Mouse (Mus musculus): ENCODE data around the gene Dnal4. TPM values are rescaled to one million over a fixed set of nuclear protein-coding genes. Genes with fewer than 3 reads are reported as not detected.

The Dnal4 gene
- polyA plus RNA-seq, 1 experiment, result 15.7 TPM

DNA sequence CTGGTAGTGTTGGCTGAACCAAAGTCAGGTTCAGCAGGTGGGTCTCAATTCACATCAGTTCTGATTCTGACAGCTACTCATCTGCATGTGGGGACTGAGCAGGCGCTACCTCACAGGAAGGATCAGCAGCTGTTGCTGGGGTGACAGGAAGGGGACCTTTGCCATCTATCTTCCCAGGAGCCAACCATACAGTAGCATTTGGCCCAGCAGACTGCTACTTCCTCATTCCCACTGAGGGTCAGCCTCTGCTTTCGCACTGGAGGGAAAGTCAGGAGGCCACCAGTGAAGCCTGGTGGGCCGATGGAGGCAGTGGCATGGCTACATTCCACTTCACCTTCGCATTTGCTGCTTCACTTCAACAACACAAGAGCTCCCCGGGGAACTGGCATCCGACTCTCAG lies 9.3 kb downstream of the Dnal4 start:
- H3K9me3 ChIP-seq (replicated peaks; ENCODE audit: control insufficient read depth, insufficient read depth, low read length, poor library complexity, severe bottlenecking), result no peaks in the 10 kb centered on the region
- H3K9ac ChIP-seq (ENCODE audit: low read depth, poor library complexity, severe bottlenecking), result no peak overlapping the region
- no peaks in the 10 kb centered on the region for H3K27me3 ChIP-seq (ENCODE audit: control insufficient read depth, insufficient read depth, low read length, poor library complexity, severe bottlenecking)
- TF ChIP-seq CTCF (IDR thresholded peaks at IDR 0.05; ENCODE audit: low read depth, low read length) (no peak), EP300 (IDR thresholded peaks at IDR 0.05; ENCODE audit: insufficient read depth, low read depth, low read length) (no peak), POLR2A (IDR thresholded peaks at IDR 0.05; ENCODE audit: insufficient read depth, low read length) (no peak)
- no peak overlapping the region for H3K27ac ChIP-seq (ENCODE audit: insufficient read depth, low read length)
- no peaks in the 10 kb centered on the region for H3K36me3 ChIP-seq (ENCODE audit: control insufficient read depth, insufficient read depth, low read length, poor library complexity, severe bottlenecking)
- no peaks in the 10 kb centered on the region for H3K4me1 ChIP-seq (ENCODE audit: control insufficient read depth, insufficient read depth, low read length)
- no peak overlapping the region for H3K4me3 ChIP-seq (ENCODE audit: low read depth, low read length)

DNA sequence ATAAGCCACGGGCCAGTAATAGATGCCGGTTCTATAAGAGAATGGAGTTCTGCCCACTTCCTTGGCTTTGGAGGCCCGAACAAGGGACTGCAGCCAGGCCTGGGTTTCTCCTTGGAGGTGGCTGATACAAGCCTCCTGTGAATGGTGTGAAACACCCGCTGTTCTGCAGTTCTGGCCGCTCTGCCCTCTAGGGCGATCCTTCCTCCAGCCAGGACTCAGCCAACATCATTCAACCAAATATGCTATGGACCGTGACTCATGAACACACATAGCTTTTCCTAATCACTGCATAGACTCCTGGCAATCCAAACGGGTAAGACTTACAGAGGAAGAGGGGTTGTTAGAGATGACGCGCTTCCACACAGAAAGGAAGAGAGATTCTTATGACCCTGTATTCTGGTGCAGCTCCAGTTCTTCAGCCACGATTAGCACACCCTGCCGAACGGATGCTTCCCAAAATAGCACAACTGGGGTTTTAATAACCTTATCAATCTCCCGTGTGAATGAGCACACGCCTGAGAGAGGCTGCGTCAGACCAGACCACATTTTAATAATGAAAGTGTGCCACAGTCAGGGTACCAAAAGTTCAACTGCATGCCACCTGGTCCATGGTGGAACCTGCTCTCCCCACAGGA lies 10.2 kb downstream of the Dnal4 start:
- TF ChIP-seq POLR2A (IDR thresholded peaks at IDR 0.05; ENCODE audit: insufficient read depth, low read length), result no peak
- TF ChIP-seq EP300 (IDR thresholded peaks at IDR 0.05; ENCODE audit: insufficient read depth, low read depth, low read length), result no peak
- no peak for TF ChIP-seq CTCF (IDR thresholded peaks at IDR 0.05; ENCODE audit: low read depth, low read length)
- Histone ChIP-seq H3K27ac (ENCODE audit: insufficient read depth, low read length) (no peak overlapping the region), H3K9me3 (replicated peaks; ENCODE audit: control insufficient read depth, insufficient read depth, low read length, poor library complexity, severe bottlenecking) (no peaks in the 10 kb centered on the region), H3K27me3 (ENCODE audit: control insufficient read depth, insufficient read depth, low read length, poor library complexity, severe bottlenecking) (no peaks in the 10 kb centered on the region), H3K4me3 (ENCODE audit: low read depth, low read length) (no peak overlapping the region), H3K4me1 (ENCODE audit: control insufficient read depth, insufficient read depth, low read length) (no peaks in the 10 kb centered on the region), H3K36me3 (ENCODE audit: control insufficient read depth, insufficient read depth, low read length, poor library complexity, severe bottlenecking) (no peaks in the 10 kb centered on the region), H3K9ac (ENCODE audit: low read depth, poor library complexity, severe bottlenecking) (no peak overlapping the region)

DNA sequence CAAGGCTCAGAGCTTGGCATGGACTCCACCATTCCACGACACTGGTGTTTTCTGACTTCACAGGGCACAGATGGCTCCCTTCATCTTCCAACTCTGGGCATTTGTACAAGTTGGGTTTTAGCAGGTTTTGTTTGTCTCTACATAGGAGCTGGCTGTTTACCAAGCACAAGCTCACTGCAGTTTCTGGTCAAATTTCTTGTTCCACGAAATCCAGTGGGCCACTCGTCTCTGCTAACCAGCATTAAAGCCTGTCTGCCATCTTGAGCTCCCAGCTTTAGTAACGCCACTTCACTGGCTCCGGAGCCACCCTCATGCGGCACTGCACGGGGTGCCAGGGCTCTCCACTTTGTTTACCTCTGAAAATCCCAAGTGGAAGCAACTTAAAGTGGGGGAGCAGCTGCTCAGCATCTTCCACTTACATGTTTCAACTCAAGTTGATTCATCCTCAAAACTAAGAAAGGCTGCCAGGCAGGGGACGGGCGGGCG lies 11.0 kb downstream of the Dnal4 start:
- H3K27me3 ChIP-seq (ENCODE audit: control insufficient read depth, insufficient read depth, low read length, poor library complexity, severe bottlenecking), result no peaks in the 10 kb centered on the region
- H3K4me1 ChIP-seq (ENCODE audit: control insufficient read depth, insufficient read depth, low read length), result no peaks in the 10 kb centered on the region
- no peak overlapping the region for H3K4me3 ChIP-seq (ENCODE audit: low read depth, low read length)
- H3K9ac ChIP-seq (ENCODE audit: low read depth, poor library complexity, severe bottlenecking), result no peak overlapping the region
- no peak overlapping the region for H3K27ac ChIP-seq (ENCODE audit: insufficient read depth, low read length)
- H3K9me3 ChIP-seq (replicated peaks; ENCODE audit: control insufficient read depth, insufficient read depth, low read length, poor library complexity, severe bottlenecking), result no peaks in the 10 kb centered on the region
- TF ChIP-seq EP300 (IDR thresholded peaks at IDR 0.05; ENCODE audit: insufficient read depth, low read depth, low read length) (no peak), POLR2A (IDR thresholded peaks at IDR 0.05; ENCODE audit: insufficient read depth, low read length) (no peak), CTCF (IDR thresholded peaks at IDR 0.05; ENCODE audit: low read depth, low read length) (no peak)
- no peaks in the 10 kb centered on the region for H3K36me3 ChIP-seq (ENCODE audit: control insufficient read depth, insufficient read depth, low read length, poor library complexity, severe bottlenecking)

DNA sequence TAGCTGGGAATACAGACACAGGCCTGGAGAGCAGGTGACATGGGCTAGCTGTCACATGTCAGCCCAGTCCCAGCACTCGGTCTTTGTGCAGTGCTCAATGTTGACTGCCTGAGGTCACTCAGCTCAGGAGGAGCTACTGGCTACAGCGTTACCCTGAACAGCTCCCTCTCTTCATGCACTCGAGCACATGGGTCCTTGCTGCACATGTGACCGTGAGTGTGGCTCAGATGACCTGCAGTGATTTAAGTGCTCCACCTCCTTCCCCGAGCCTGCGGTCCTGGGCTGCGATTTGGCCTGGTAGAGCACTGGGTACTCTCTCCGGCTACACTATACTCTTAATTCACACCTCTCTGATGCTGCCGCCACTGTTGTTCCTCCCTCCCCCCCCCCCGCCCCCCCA lies 11.5 kb downstream of the Dnal4 start:
- Histone ChIP-seq H3K27me3 (ENCODE audit: control insufficient read depth, insufficient read depth, low read length, poor library complexity, severe bottlenecking) (no peaks in the 10 kb centered on the region), H3K4me1 (ENCODE audit: control insufficient read depth, insufficient read depth, low read length) (no peaks in the 10 kb centered on the region), H3K36me3 (ENCODE audit: control insufficient read depth, insufficient read depth, low read length, poor library complexity, severe bottlenecking) (no peaks in the 10 kb centered on the region), H3K27ac (ENCODE audit: insufficient read depth, low read length) (no peak overlapping the region), H3K9ac (ENCODE audit: low read depth, poor library complexity, severe bottlenecking) (no peak overlapping the region), H3K9me3 (replicated peaks; ENCODE audit: control insufficient read depth, insufficient read depth, low read length, poor library complexity, severe bottlenecking) (no peaks in the 10 kb centered on the region), H3K4me3 (ENCODE audit: low read depth, low read length) (no peak overlapping the region)
- TF ChIP-seq CTCF (IDR thresholded peaks at IDR 0.05; ENCODE audit: low read depth, low read length) (no peak), EP300 (IDR thresholded peaks at IDR 0.05; ENCODE audit: insufficient read depth, low read depth, low read length) (no peak), POLR2A (IDR thresholded peaks at IDR 0.05; ENCODE audit: insufficient read depth, low read length) (no peak)

DNA sequence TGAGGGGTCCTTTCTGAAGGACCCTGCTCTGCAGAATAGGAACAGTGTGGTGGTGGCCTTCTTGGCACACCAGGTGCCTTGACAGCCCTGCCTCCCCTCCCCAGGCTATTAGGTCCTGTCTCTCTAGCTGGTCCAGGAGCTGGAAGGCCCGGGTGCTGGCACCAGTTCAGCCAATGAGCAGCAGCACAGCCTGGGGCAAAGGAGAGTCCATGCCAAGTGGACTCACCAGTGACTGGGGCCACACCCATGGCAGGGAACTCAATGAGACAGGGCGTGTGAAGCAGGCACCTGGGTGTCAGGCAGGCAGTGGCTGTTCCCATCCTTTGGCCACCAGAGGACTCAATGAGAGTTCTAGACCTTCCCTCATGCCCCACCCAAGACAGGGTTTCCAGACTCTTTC lies 12.3 kb downstream of the Dnal4 start:
- Histone ChIP-seq H3K36me3 (ENCODE audit: control insufficient read depth, insufficient read depth, low read length, poor library complexity, severe bottlenecking) (no peaks in the 10 kb centered on the region), H3K4me1 (ENCODE audit: control insufficient read depth, insufficient read depth, low read length) (no peaks in the 10 kb centered on the region), H3K27ac (ENCODE audit: insufficient read depth, low read length) (no peak overlapping the region), H3K9ac (ENCODE audit: low read depth, poor library complexity, severe bottlenecking) (no peak overlapping the region), H3K27me3 (ENCODE audit: control insufficient read depth, insufficient read depth, low read length, poor library complexity, severe bottlenecking) (no peaks in the 10 kb centered on the region), H3K9me3 (replicated peaks; ENCODE audit: control insufficient read depth, insufficient read depth, low read length, poor library complexity, severe bottlenecking) (no peaks in the 10 kb centered on the region), H3K4me3 (ENCODE audit: low read depth, low read length) (no peak overlapping the region)
- TF ChIP-seq EP300 (IDR thresholded peaks at IDR 0.05; ENCODE audit: insufficient read depth, low read depth, low read length), result no peak
- TF ChIP-seq CTCF (IDR thresholded peaks at IDR 0.05; ENCODE audit: low read depth, low read length), result no peak
- no peak for TF ChIP-seq POLR2A (IDR thresholded peaks at IDR 0.05; ENCODE audit: insufficient read depth, low read length)

DNA sequence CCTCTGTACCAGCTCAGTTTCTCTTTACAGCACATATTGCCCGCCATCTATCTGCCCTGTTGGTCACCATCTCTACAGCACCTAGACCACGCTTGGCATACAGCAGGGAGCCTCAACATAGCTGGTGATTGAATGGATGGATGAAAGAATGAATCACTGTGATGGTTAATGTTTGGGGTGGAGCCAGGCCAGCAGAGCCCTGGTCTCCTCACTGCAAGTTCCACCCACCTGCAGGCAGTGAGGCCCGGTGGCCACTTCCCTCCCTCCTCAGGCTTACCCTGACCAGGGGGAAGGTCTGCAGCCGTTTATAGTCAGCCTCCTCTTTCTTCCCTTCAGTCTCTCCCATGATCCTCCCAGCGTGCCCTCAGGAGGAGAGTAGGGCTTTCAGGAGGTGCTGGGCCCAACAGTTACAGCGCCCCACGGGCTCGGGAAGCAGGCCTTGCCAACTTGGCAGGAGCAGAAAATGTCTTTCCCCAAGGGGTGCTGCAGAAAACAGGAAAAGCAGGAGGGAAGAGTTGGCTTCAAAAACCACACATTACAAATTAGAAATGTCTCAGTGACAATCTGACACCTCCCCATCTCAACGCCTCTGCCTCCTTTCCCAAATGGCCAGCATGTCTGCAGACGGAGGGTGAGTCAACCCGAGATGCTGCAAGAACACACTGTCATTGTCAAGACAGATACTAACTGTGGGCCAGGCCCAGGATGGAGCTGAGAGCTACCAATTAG lies 12.9 kb downstream of the Dnal4 start:
- Histone ChIP-seq H3K27ac (ENCODE audit: insufficient read depth, low read length) (no peak overlapping the region), H3K9ac (ENCODE audit: low read depth, poor library complexity, severe bottlenecking) (no peak overlapping the region), H3K9me3 (replicated peaks; ENCODE audit: control insufficient read depth, insufficient read depth, low read length, poor library complexity, severe bottlenecking) (no peaks in the 10 kb centered on the region), H3K27me3 (ENCODE audit: control insufficient read depth, insufficient read depth, low read length, poor library complexity, severe bottlenecking) (no peaks in the 10 kb centered on the region), H3K36me3 (ENCODE audit: control insufficient read depth, insufficient read depth, low read length, poor library complexity, severe bottlenecking) (no peaks in the 10 kb centered on the region), H3K4me3 (ENCODE audit: low read depth, low read length) (no peak overlapping the region), H3K4me1 (ENCODE audit: control insufficient read depth, insufficient read depth, low read length) (no peaks in the 10 kb centered on the region)
- no peak for TF ChIP-seq POLR2A (IDR thresholded peaks at IDR 0.05; ENCODE audit: insufficient read depth, low read length)
- no peak for TF ChIP-seq CTCF (IDR thresholded peaks at IDR 0.05; ENCODE audit: low read depth, low read length)
- no peak for TF ChIP-seq EP300 (IDR thresholded peaks at IDR 0.05; ENCODE audit: insufficient read depth, low read depth, low read length)

Measured in ES-Bruce4 (cell line).